Mouse (Mus musculus) forebrain, embryonic 13.5 days (tissue): ENCODE results near the gene AA986860. TPM values are rescaled to one million over a fixed set of nuclear protein-coding genes. Genes with fewer than 3 reads are reported as not detected.

Source experiments
- ATAC-seq: fragments of 200-750 bp; cut with Nextera tagmentation; 2 replicates; pipeline ENCODE4 v1.8.0; 2017
- H3K27ac ChIP-seq: fragments of 300-500 bp; sonication (generic); 2 replicates; pipeline ENCODE4 v1.5.1; 2015; ENCODE audit warnings: inconsistent platforms, mild to moderate bottlenecking, moderate library complexity
- H3K27me3 ChIP-seq: fragments of 300-500 bp; sonication (generic); 2 replicates; pipeline ENCODE4 v1.6.1; 2015; ENCODE audit warnings: mild to moderate bottlenecking, inconsistent platforms
- H3K36me3 ChIP-seq: fragments of 300-500 bp; sonication (generic); 2 replicates; pipeline ENCODE4 v1.6.1; 2015; ENCODE audit warnings: mild to moderate bottlenecking, inconsistent platforms; ENCODE audit not compliant: poor library complexity, severe bottlenecking
- H3K4me1 ChIP-seq: fragments of 300-500 bp; sonication (generic); 2 replicates; pipeline ENCODE4 v1.6.1; 2015; ENCODE audit warnings: inconsistent platforms
- H3K4me2 ChIP-seq: fragments of 300-500 bp; sonication (generic); 2 replicates; pipeline ENCODE4 v1.6.1; 2015; ENCODE audit warnings: inconsistent platforms, mild to moderate bottlenecking, moderate library complexity
- H3K4me3 ChIP-seq: fragments of 300-500 bp; sonication (generic); 2 replicates; pipeline ENCODE4 v1.5.1; 2015; ENCODE audit warnings: mild to moderate bottlenecking, inconsistent platforms
- H3K9ac ChIP-seq: fragments of 300-500 bp; sonication (generic); 2 replicates; pipeline ENCODE4 v1.6.1; 2015; ENCODE audit warnings: mild to moderate bottlenecking, inconsistent platforms
- H3K9me3 ChIP-seq: fragments of 300-500 bp; sonication (generic); replicated peaks from 2 replicates; pipeline ENCODE4 v1.6.1; 2016; ENCODE audit warnings: inconsistent platforms
- WGBS: fragments of 180-500 bp; shearing (Covaris S2); methylation state at CpG from one replicate; pipeline ENCODE4 v1.1.7; 2015; 5-methylcytosine and 5-hydroxymethylcytosine counted together
- polyA plus RNA-seq: library from polyadenylated mRNA; unstranded; fragments of >200 nt; fragmentation: Nextera tagmentation; extraction: Ambion mirVana; gene quantifications from 2 replicates; pipeline ENCODE4 v1.2.1, GENCODE M21; 2015

The AA986860 gene
- polyA plus RNA-seq, 1 experiment from 2014 or later = 0.32 TPM

GRCm38 (mm10) chr1:130789512-130790451 is 58.0 kb downstream of the AA986860 start:
- H3K4me3 ChIP-seq = no peak overlapping the region
- peaks cover 6% of the 10 kb centered on the region; the same call in 1 of the 2 replicates for H3K4me1 ChIP-seq
- H3K9me3 ChIP-seq = peaks cover 4% of the 10 kb centered on the region
- H3K9ac ChIP-seq = no peak overlapping the region
- ATAC-seq = peak; percentile 51
- H3K27me3 ChIP-seq = no peaks in the 10 kb centered on the region
- no peak overlapping the region for H3K27ac ChIP-seq
- no peaks in the 10 kb centered on the region for H3K36me3 ChIP-seq
- 44% methylated on average over 3 of the region's 3 CpGs for WGBS
- H3K4me2 ChIP-seq = no peak overlapping the region

Other genes with a start within 250 kb of the AA986860 start
- not detected in 2 replicates for gene Zp3r, start 102.4 kb upstream of the AA986860 start, polyA plus RNA-seq
- not detected in 2 replicates for gene C4bp, start 70.3 kb upstream of the AA986860 start, polyA plus RNA-seq
- gene Gm29427, start 16.2 kb upstream of the AA986860 start, polyA plus RNA-seq = not detected in 2 replicates
- 21.4 and 21.6 TPM in 2 replicates for gene Yod1, start 14.6 kb upstream of the AA986860 start, polyA plus RNA-seq
- gene Pfkfb2, start 2.7 kb upstream of the AA986860 start, polyA plus RNA-seq = 15.5 and 17.1 TPM in 2 replicates
- not detected in 2 replicates for gene Fcamr, start 68.9 kb downstream of the AA986860 start, polyA plus RNA-seq
- gene Pigr, start 94.7 kb downstream of the AA986860 start, polyA plus RNA-seq = not detected in 2 replicates
- not detected in 2 replicates for gene Fcmr, start 133.7 kb downstream of the AA986860 start, polyA plus RNA-seq
- gene Il24, start 155.5 kb downstream of the AA986860 start, polyA plus RNA-seq = not detected in 2 replicates
- gene Il20, start 179.5 kb downstream of the AA986860 start, polyA plus RNA-seq = not detected in 2 replicates
- gene Il19, start 208.1 kb downstream of the AA986860 start, polyA plus RNA-seq = not detected in 2 replicates